Mouse (Mus musculus) spleen, adult 2 months (tissue): ENCODE measurements around the gene Amt. TPM values are rescaled to one million over a fixed set of nuclear protein-coding genes. Genes with fewer than 3 reads are reported as not detected.

Experiments
- DNase-seq, 2 experiments: peaks; one replicate each; pipeline versions ENCODE4 v3.0.0 to v3.0.0-alpha.2; 2012 to 2021; ENCODE audit warnings: low spot score in 2 of 2, low read depth in 1 of 2
- H3K27ac ChIP-seq: fragments of 200-500 bp; 2 replicates; pipeline ENCODE4 v1.5.1; 2012; ENCODE audit warnings: low read length, inconsistent platforms; ENCODE audit not compliant: insufficient read depth
- H3K27me3 ChIP-seq: fragments of 200-500 bp; 2 replicates; pipeline ENCODE4 v1.6.1; 2012; ENCODE audit warnings: mild to moderate bottlenecking, moderate library complexity, low read length, inconsistent platforms; ENCODE audit not compliant: control insufficient read depth, insufficient read depth
- H3K36me3 ChIP-seq: fragments of 200-500 bp; 2 replicates; pipeline ENCODE4 v1.6.1; 2012; ENCODE audit warnings: mild to moderate bottlenecking, low read length, inconsistent platforms; ENCODE audit not compliant: control insufficient read depth, insufficient read depth
- H3K4me1 ChIP-seq: fragments of 200-500 bp; 2 replicates; pipeline ENCODE4 v1.6.1; 2011; ENCODE audit warnings: inconsistent platforms; ENCODE audit not compliant: control insufficient read depth, insufficient read depth, insufficient read length
- H3K4me3 ChIP-seq: fragments of 200-500 bp; 2 replicates; pipeline ENCODE4 v1.5.1; 2011; ENCODE audit warnings: mild to moderate bottlenecking, inconsistent platforms; ENCODE audit not compliant: insufficient read depth, insufficient read length; ENCODE audit errors: extremely low read depth
- CTCF ChIP-seq: fragments of 200-500 bp; IDR thresholded peaks from 2 replicates; pipeline ENCODE4 v1.5.1; 2011; ENCODE audit warnings: mild to moderate bottlenecking, inconsistent platforms; ENCODE audit not compliant: insufficient read depth, insufficient read length, insufficient replicate concordance; ENCODE audit errors: extremely low read depth
- POLR2A ChIP-seq: fragments of 200-500 bp; IDR thresholded peaks from 2 replicates; pipeline ENCODE4 v1.6.1; 2011; ENCODE audit warnings: low read depth, low read length, inconsistent platforms
- whole genome bisulfite sequencing: fragments of 180-500 bp; shearing (Covaris S2); methylation state at CpG from one replicate; pipeline ENCODE4 v1.1.7; 2018; 5-methylcytosine and 5-hydroxymethylcytosine counted together
- polyA plus RNA-seq: library from polyadenylated mRNA; depleted of rRNA; stranded (reverse); fragments of >200 nt; gene quantifications from 2 replicates; pipeline ENCODE4 v1.2.3, GENCODE M21; 2012

Amt gene
- polyA plus RNA-seq, 1 experiment = 3.1 TPM

DNA sequence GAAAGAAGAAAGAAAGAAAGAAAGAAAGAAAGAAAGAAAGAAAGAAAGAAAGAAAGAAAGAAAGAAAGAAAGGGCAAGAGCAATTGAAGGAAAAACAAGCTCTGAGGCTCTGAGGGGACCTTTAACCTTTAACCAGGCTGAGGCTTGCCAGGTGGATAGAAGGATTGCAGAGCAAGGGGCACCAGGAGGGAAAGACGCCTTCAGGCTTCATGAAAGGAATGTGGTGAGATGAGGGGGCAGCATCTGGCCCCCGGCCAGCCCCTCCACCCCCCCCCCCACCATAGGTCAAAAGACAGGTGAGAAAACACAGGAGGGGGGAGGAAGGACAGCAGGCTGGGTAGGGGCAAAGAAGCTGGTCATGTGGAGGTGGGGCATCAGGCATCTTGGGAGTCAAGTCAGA, 24.7 kb upstream of the Amt start:
- DNase-seq = no peak
- H3K27me3 ChIP-seq = no peaks in the 10 kb centered on the region
- no peaks in the 10 kb centered on the region for H3K4me1 ChIP-seq
- TF ChIP-seq CTCF (no peak), POLR2A (no peak)
- no peak overlapping the region for H3K4me3 ChIP-seq
- no peaks in the 10 kb centered on the region for H3K36me3 ChIP-seq
- H3K27ac ChIP-seq = no peak overlapping the region
- 66% methylated on average over 2 of the region's 2 CpGs for WGBS

DNA sequence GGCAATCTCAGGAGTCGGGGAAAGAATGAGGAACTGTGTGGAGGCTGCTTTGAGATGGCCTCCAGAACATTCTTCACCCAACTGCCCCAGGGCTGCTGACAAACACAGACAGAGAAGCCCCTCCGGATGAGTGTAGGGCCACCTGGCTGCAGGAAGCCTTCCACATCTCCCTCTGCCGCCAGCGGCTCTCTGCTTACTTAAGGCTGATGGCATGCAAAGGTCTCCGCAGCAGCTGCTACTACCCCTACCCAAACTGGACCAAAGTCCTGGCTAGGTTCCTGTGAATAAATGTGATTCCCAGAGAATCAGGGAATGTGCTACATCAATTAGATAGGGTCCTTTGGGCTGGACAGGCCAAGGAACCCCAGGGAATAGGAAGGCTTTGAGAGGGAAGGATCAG, 24.0 kb upstream of the Amt start:
- 85% methylated on average over 5 of the region's 5 CpGs for WGBS
- H3K27ac ChIP-seq = no peak overlapping the region
- no peaks in the 10 kb centered on the region for H3K36me3 ChIP-seq
- no peak for DNase-seq
- H3K4me3 ChIP-seq = no peak overlapping the region
- H3K4me1 ChIP-seq = no peaks in the 10 kb centered on the region
- TF ChIP-seq POLR2A (no peak), CTCF (no peak)
- no peaks in the 10 kb centered on the region for H3K27me3 ChIP-seq

DNA sequence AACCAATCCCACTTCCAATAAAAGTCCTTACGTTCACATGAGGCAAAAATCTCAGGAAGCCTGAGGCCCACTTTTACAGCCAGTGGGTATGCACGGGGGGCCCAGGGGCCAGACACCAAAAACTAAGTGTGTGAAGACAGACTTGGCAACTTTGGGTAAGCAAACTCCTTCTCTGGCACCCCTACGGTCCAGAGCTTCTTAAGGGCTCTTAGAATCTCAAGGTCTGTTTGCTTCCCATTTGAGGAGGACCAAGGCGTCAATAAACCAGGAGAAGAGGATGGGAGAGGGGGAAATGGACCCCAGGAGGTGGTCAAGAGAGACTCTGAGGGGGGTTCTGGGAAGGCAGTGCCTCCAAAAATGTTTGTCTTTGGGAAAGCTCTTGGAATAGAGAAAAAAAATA, 23.2 kb upstream of the Amt start:
- H3K4me1 ChIP-seq = no peaks in the 10 kb centered on the region

DNA sequence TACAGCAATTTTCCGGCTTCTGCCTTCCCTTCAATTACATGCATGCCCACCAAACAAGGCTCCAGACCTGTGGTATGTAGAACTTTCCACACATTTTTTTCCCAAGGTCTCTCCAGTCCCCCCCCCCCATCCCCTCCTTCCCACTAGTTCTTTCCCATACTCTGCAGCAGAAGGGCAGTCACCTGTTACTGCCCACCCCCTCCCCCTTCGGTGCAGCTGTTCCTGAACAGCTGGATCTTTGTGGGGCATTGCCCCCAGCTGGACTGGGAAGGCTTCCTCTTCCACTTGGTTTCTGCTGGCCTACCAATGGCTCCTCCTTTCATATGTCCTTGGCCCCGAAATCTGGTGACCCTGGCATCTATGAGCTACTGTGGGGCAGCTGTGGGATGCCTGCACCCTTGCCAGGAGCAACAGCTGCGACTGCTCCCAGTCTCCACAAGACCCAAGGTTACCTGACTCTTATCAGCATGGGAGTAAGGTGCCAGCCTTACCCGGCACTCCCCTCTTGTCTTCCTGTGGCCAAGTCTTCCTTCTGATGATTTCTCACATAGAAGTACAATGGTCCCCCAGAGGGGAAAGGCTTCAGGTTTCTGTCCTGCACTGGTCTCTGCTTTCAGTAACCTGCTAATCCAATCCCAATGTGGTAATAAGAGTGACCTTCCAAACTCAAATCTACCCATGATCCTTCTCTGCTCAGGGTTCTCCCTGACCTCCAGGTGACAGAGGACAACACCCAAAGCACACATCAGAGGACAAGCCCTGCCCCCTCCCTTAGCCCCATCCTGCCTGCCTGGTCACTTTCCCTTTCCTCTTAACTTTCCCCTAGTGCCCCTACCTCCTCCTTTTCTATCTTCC, 21.9 kb upstream of the Amt start:
- H3K27ac ChIP-seq = no peak overlapping the region

More for the DNA sequence above, 23.2 kb upstream of the Amt start:
- no peak for TF ChIP-seq POLR2A
- TF ChIP-seq CTCF = no peak
- Histone ChIP-seq H3K27me3 (no peaks in the 10 kb centered on the region), H3K27ac (no peak overlapping the region), H3K36me3 (no peaks in the 10 kb centered on the region), H3K4me3 (no peak overlapping the region)
- no peak for DNase-seq
- 88% methylated on average over 4 of the region's 4 CpGs for WGBS

DNA sequence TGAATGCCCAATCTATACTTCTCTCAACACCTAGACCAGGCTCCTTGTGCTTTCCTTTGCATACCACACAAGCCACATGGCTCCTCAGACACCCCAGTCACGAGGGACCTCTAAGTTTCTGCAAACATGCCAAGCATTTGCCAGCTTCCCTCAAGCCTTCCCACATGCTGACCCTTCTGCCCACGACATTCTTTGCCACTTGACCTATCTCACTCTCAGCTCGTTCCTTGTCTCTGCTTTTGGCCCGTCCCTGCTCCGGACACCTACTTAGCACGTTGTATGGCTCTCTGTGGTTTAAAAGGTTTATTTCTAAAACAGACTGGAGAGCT, 21.4 kb upstream of the Amt start:
- H3K4me1 ChIP-seq = no peaks in the 10 kb centered on the region
- DNase-seq = no peak
- no peak overlapping the region for H3K4me3 ChIP-seq
- H3K27ac ChIP-seq = no peak overlapping the region
- no peaks in the 10 kb centered on the region for H3K36me3 ChIP-seq
- WGBS = 57% methylated on average over 6 of the region's 6 CpGs
- TF ChIP-seq CTCF (no peak), POLR2A (no peak)
- H3K27me3 ChIP-seq = no peaks in the 10 kb centered on the region

More for the DNA sequence above, 21.9 kb upstream of the Amt start:
- Histone ChIP-seq H3K4me3 (no peak overlapping the region), H3K36me3 (no peaks in the 10 kb centered on the region), H3K27me3 (no peaks in the 10 kb centered on the region), H3K4me1 (no peaks in the 10 kb centered on the region)
- WGBS = 70% methylated on average over 5 of the region's 5 CpGs
- no peak for DNase-seq
- TF ChIP-seq CTCF = no peak
- TF ChIP-seq POLR2A = no peak

DNA sequence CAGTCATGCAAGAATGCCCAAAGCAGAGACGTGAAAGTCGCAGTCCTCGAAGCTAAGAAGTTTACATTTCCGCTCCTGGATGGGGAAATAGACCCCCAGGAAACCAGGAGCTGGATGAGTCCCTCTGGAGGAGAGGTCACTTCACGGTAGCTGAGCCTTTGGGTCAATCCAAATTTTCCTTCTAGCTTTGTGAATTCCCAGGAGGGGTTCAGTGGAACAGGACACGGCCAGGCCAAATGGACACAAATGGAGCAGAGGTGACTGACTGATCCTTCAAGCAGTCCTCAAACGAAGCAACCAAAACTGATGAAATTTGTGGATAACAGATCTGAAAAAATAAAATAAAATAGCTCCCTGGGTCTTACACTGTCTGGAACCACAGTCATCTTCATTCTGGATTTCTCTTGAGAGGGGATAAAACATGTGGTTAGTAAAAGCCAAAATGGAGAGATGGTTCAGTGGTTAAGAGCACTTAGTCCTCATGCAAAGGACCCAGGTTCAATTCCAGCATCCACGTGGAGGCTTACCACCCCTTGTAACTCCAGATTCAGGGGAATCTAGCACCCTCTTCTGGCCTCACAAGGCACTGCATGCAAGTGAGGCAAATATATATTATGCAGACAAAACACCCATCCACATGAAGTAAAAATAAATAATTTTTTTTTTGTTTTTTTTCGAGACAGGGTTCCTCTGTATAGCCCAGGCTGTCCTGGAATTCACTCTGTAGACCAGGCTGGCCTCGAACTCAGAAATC, 17.8 kb upstream of the Amt start:
- 73% methylated on average over 10 of the region's 10 CpGs for WGBS

More for the DNA sequence above, 17.8 kb upstream of the Amt start:
- H3K36me3 ChIP-seq = no peaks in the 10 kb centered on the region
- H3K4me1 ChIP-seq = no peaks in the 10 kb centered on the region
- H3K27ac ChIP-seq = no peak overlapping the region
- H3K4me3 ChIP-seq = no peak overlapping the region
- TF ChIP-seq POLR2A = no peak
- peak; percentile 34; the same call in 1 of the 2 replicates for TF ChIP-seq CTCF
- no peaks in the 10 kb centered on the region for H3K27me3 ChIP-seq
- DNase-seq = peak; percentile 21 to 37
